Mouse (Mus musculus) left cerebral cortex, adult 18-20 months (tissue): ENCODE results near the gene Ncbp2. TPM values are rescaled to one million over a fixed set of nuclear protein-coding genes. Genes with fewer than 3 reads are reported as not detected.
A peak's percentile ranks its signal among the peaks of the same experiment; 100 is the strongest.

ENCODE experiments used
- DNase-seq, 2 experiments: peaks; one replicate each; pipeline ENCODE4 v3.0.0; 2021 to 2022; ENCODE audit warnings: low spot score in 2 of 2, mixed read lengths in 1 of 2
- microRNA-seq, 2 experiments: library from miRNA; unstranded; fragments of <30 nt; microRNA quantifications; one replicate each; pipeline ENCODE4 v1.2.0; 2021
- total RNA-seq, 2 experiments: library from RNA; stranded (reverse); gene quantifications; 2 replicates each; pipeline ENCODE4 v1.2.3; 2021

The Ncbp2 gene
- total RNA-seq, 2 experiments from 2014 or later: 50.1 to 50.8 TPM

DNA sequence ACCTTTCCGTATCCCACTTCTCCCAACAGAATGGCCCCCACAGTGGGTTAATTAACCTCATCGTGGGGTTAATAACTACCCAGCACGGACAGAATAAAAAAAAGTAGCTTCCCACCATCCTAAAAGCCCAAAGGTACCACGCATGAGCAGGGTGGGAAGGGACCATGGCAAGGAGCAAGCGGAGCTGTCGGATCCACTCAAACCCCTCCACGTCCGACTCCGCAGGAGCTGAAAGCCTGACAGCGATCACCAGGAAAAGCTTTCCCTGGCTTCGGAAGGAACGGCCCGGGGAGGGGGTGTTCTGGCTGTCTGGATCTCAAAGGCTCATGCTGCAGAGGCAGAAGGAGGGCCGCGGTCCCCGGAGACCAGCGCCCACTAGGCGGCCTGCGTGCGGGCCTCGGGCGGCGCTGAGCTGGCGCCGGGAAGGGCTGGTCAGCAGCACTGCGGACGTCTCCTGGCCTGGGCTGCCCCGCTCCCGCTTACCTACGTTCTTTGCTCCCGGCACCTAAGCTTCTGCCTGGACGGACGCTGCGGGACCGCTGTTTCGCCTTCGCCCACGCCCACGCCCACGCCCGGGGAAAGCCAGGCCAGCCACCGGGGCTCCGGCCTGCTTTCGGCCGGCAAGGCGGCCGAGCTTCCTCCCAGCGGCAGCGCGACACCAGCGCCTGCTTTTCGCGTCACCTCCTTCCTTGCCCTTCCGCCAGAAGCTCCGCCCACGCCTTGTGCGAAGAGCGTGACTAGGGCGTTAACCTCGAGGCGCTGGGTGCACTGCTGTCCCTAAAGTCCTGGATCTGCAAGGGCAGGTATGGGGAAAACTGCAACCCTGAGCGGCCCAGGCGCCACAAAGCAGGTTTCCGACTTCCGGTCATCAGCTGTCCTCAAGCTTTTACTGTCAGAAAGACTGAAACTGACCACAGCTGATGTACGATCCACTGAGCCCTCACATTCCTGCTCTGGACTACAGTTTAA, 54.5 kb downstream of the Ncbp2 start, which contains the start of gene Senp5:
Gene Senp5, minus strand, starts transcription at position 779 of the 969 bp plus-strand sequence.
- DNase-seq: peak; percentile 92 to 93

DNA sequence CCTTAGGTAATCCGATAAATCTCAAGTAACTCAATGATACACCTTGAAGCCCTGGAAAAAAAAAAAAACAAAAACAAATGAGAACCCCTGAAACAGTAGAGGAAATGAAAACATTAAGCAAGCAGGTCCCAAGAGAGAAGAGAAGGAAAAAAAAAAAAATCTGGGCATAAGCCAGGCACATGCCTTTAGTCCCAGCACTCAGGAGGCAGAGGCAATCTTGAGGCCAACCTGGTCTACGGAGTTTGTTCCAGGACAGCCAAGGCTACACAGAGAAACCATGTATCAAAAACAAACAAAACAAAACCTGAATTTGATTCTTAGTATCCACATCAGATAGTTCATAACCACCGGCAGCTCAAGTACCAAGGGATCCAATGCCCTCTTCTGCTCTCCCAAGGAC, 56.4 kb downstream of the Ncbp2 start:
- no peak for DNase-seq

DNA sequence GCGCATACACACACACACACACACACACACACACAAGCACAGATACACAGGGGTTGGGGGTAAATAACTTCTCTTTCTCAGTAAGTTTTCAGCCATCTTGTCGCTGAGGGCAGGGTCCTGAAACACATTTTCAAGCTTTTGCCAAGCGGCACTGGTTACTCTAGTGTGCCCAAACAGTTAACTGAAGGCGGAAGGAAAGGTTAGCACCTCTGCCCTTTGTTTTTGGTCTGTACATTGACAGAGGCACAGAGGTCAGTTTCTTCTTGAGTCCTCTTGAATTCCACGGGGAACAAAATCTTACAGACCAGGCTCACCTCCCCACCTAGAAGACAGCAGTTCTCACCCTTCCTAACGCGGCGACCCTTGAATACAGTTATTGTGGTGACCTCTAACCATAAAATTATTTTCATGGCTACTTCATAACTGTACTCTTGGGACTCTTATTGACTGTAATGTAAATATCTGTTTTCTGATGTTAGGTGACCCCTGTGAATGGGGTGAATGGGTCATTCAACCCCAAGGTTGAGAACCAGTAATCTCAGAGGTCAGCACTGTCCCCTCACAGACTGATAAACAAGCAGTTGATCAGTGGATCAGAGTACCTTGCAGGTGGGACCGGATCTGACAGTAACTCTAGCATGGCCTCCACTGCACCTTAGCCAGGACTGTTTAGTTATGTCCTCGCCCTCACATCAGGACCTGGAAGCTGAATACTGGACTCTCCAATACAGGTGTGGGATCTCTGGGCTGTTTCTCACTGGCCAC, 60.4 kb downstream of the Ncbp2 start:
- no peak for DNase-seq

DNA sequence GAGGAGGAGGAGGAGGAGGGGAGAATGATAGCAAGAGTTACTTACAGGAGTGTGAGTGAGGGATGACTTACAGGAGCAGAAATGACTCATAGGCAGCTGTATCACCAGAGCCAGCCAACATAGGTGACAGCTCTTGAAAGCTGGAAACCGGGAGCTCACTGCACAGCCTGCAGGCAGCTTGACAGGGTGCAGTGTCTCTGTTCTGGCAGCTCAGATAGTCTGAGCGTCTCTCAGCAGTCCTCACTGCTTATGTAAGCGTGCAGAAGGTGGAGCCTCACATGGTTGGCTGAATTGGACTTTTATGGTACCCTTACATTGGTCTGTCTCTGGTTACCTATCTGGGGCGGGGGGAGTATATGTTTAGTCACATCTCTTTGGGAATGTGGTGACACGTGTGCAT, 61.6 kb downstream of the Ncbp2 start:
- DNase-seq: peak; percentile 34 to 51

DNA sequence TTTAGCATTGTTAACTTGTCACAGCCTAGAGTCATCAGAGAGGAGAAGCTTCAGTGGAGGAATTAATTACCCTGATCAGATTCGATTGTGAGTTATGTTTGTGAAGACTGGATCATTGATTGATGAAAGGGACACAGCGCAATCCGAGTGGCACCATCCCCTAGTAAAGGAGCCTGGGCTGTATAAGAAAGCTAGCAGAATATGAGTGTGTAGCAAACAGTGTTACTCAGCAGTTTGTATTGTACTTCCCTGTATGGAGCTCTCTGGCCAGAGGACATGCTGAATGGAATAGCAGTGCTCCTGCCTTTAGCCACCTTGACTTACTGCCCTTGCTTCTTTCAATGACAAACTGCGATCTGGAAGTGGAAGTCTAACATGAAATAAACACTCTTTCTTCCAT, 62.0 kb downstream of the Ncbp2 start:
- no peak for DNase-seq

Small RNAs within 50 kb of the gene (microRNA-seq; reads per million reads assigned to microRNA genes)
- 0 reads per million in 2 experiments for gene Gm26269

Other genes starting within 250 kb of the Ncbp2 start
- gene Meltf, start 69.7 kb upstream of the Ncbp2 start, total RNA-seq: under 1 TPM; 0.44 to 0.49 TPM
- 10 to 100 TPM; 20.3 to 23.5 TPM for gene Pigz, start 14.7 kb upstream of the Ncbp2 start, total RNA-seq
- gene 0610012G03Rik, start within 50 bp of the Ncbp2 start, total RNA-seq: 10 to 100 TPM; 39.5 to 42.0 TPM
- gene Senp5, start 54.8 kb downstream of the Ncbp2 start, total RNA-seq: 10 to 100 TPM; 46.3 to 48.8 TPM
- gene Pak2, start 130.8 kb downstream of the Ncbp2 start, total RNA-seq: 10 to 100 TPM; 25.1 to 27.2 TPM
- 10 to 100 TPM; 25.5 to 25.8 TPM for gene Pigx, start 151.2 kb downstream of the Ncbp2 start, total RNA-seq
- 10 to 100 TPM; 66.8 to 67.1 TPM for gene Cep19, start 151.3 kb downstream of the Ncbp2 start, total RNA-seq
- 1 to 10 TPM; 6.8 to 8.5 TPM for gene Nrros, start 217.1 kb downstream of the Ncbp2 start, total RNA-seq
- gene Bex6, start 231.3 kb downstream of the Ncbp2 start, total RNA-seq: not detected